Mouse (Mus musculus): ENCODE measurements at regions not wholly inside any gene's neighbourhood (a gene's known extent, or its start where the extent isn't known, plus 50 kb on each side); places are given as distances from the start of the nearest gene placed in this dataset.

- Histone ChIP-seq H3K27ac (no peak overlapping the region), H3K4me3 (no peak overlapping the region)
- no peak for TF ChIP-seq CTCF (IDR thresholded peaks at IDR 0.05)
- no peak for DNase-seq
- intact Hi-C loops (cut with DNase I) = no loop called here
These were observed 2010.6 kb downstream of the A830018L16Rik start for GRCm38 (mm10) chr1:13424524-13424923.

GRCm38 (mm10) chr1:13425601-13426327 lies 2011.9 kb downstream of the A830018L16Rik start:
- intact Hi-C loops (cut with DNase I) = no loop called here
- no peak overlapping the region for H3K27ac ChIP-seq
- no peak for TF ChIP-seq CTCF (IDR thresholded peaks at IDR 0.05)
- H3K4me3 ChIP-seq = peak overlapping the region; percentile 72
- DNase-seq = no peak

GRCm38 (mm10) chr1:13426328-13427067 lies 2012.6 kb downstream of the A830018L16Rik start:
- DNase-seq = peak; percentile 77
- Histone ChIP-seq H3K27ac (peak overlapping the region; percentile 81), H3K4me3 (peak overlapping the region; percentile 72)
- intact Hi-C loops (cut with DNase I) = no loop called here
- TF ChIP-seq CTCF (IDR thresholded peaks at IDR 0.05) = no peak

DNA sequence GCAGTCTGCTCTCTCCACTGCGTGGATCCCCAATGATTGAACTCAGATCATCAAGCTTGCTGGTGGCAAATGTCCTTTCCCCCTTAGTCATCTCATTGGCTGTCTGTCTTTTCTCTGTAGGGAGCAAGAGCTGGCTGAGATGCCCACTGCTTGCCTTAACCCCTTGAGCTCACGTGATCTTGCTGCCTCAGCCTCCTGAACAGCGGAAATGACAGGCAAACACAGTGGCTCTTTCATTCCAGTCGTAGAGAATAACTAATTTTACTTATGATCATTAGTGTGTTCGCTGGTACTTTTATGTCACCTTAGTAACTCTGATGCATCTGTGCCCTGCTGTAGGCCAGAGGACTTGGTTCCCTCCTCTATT lies 2013.1 kb downstream of the A830018L16Rik start:
- Histone ChIP-seq H3K27ac (peak overlapping the region; percentile 81; the same call in 1 of the 2 replicates), H3K4me3 (peak overlapping the region; percentile 72)
- no peak for DNase-seq
- no peak for TF ChIP-seq CTCF (IDR thresholded peaks at IDR 0.05)
- intact Hi-C loops (cut with DNase I) = no loop called here

DNA sequence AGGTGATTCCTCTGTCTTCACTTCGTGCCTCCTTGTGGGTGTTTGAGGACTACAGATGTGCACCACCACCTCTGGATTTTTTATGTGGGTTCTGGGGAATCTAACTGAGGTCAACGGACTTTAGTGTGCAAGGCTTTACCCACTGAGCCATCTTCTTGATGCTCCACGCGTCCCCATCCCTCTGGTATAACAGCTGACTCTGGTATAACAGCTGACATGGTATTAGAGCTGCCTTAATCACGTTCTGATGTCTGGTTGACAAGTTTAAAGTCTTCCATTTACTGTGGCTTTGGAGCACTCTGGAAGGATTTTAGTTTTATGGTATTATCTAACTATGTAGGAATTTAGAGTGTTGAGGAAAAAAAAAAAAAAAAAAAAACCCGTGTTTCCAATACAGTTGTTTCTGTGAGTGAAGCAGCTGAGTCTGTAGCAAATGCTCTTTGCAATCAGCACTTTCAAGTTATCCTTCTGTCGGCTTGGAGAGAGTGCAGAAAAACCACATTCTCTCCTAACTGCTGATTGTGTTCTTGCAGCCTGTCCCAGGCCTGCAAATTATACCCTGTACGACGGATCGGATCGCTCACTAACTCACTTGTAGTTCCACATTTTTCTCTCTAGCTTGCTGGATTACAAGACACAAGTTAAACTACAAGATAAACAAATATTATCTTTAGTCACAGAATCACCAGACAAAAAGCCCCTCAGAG lies 2013.7 kb downstream of the A830018L16Rik start:
- TF ChIP-seq CTCF (IDR thresholded peaks at IDR 0.05) = no peak
- H3K27ac ChIP-seq = peak overlapping the region; percentile 81; the same call in 1 of the 2 replicates
- intact Hi-C loops (cut with DNase I) = no loop called here

GRCm38 (mm10) chr1:13437747-13438394 lies 2024.0 kb downstream of the A830018L16Rik start:
- Histone ChIP-seq H3K27ac (no peak overlapping the region), H3K4me3 (no peak overlapping the region)
- DNase-seq = no peak
- intact Hi-C loops (cut with DNase I) = no loop called here
- no peak for TF ChIP-seq CTCF (IDR thresholded peaks at IDR 0.05)

More for the DNA sequence above, 2013.7 kb downstream of the A830018L16Rik start:
- no peak for DNase-seq
- no peak overlapping the region for H3K4me3 ChIP-seq

GRCm38 (mm10) chr1:13442366-13442765 lies 2028.5 kb downstream of the A830018L16Rik start:
- no peak for TF ChIP-seq CTCF (IDR thresholded peaks at IDR 0.05)
- intact Hi-C loops (cut with DNase I) = no loop called here
- DNase-seq = no peak
- H3K4me3 ChIP-seq = no peak overlapping the region
- H3K27ac ChIP-seq = no peak overlapping the region

DNA sequence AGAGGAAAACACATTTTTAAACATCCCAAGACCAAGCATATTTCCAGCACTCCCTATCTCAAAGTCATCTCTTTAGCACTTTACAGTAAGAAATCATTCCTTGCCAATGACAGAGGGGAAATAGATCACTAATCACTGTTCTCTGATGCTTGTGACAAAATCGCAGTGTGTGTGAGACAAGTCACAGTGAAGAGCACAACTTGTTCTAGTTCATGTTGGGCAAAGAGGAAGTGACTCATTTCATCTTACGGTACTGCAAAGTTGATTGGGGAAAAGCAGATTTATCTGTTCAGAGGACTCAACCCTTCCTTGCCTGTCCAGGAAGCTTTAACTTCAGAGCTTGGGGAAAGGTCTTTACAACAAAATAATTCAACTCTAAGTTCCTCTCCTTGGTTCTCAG lies 2040.6 kb downstream of the A830018L16Rik start:
- intact Hi-C loops (cut with DNase I) = no loop called here
- DNase-seq = no peak
- TF ChIP-seq CTCF (IDR thresholded peaks at IDR 0.05) = no peak
- Histone ChIP-seq H3K27ac (no peak overlapping the region), H3K4me3 (no peak overlapping the region)

GRCm38 (mm10) chr1:13455572-13455971 lies 2041.7 kb downstream of the A830018L16Rik start:
- no peak for DNase-seq
- no peak overlapping the region for H3K4me3 ChIP-seq
- H3K27ac ChIP-seq = no peak overlapping the region
- intact Hi-C loops (cut with DNase I) = no loop called here
- no peak for TF ChIP-seq CTCF (IDR thresholded peaks at IDR 0.05)

DNA sequence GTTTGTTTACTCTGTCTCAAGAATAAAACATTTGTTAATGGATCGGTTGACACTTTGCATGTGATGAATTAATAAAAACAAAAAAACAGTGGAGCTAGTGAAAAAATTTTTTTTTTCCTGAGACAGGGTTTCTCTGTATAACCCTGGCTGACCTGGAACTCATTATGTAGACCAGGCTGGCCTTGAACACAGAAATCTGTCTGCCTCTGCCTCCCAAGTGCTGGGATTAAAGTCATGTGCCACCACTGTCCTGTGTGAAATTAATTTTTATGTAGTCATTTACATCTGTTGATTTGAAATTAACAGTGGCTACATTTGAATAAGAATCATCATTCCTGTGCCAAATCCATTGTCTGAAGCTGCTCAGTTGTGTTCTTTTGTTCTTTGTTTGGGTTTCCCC lies 2050.4 kb downstream of the A830018L16Rik start:
- Histone ChIP-seq H3K27ac (no peak overlapping the region), H3K4me3 (no peak overlapping the region)
- no peak for DNase-seq
- TF ChIP-seq CTCF (IDR thresholded peaks at IDR 0.05) = no peak
- intact Hi-C loops (cut with DNase I) = no loop called here

GRCm38 (mm10) chr1:13467174-13467573 lies 2053.3 kb downstream of the A830018L16Rik start:
- no peak for TF ChIP-seq CTCF (IDR thresholded peaks at IDR 0.05)
- Histone ChIP-seq H3K4me3 (no peak overlapping the region), H3K27ac (no peak overlapping the region)
- intact Hi-C loops (cut with DNase I) = no loop called here
- no peak for DNase-seq

- intact Hi-C loops (cut with DNase I) = no loop called here
- no peak overlapping the region for H3K27ac ChIP-seq
- no peak for TF ChIP-seq CTCF (IDR thresholded peaks at IDR 0.05)
- H3K4me3 ChIP-seq = no peak overlapping the region
- DNase-seq = no peak
These were observed 2054.2 kb downstream of the A830018L16Rik start for GRCm38 (mm10) chr1:13467886-13468630.
